Mouse (Mus musculus): ENCODE results near the gene Gm21119. TPM values are rescaled to one million over a fixed set of nuclear protein-coding genes. Genes with fewer than 3 reads are reported as not detected.
A peak's percentile ranks its signal among the peaks of the same experiment; 100 is the strongest.
"Not testable (repeated sequence)": the region's sequence is repeated elsewhere in the genome, so short reads cannot be mapped to it uniquely, and the experiment has no call there.

The Gm21119 gene
- polyA plus RNA-seq, 1 experiment from 2014 or later, result 0.06 TPM

- not testable (repeated sequence) for H3K9me3 ChIP-seq, H3K4me3 ChIP-seq, H3K27ac ChIP-seq, H3K9ac ChIP-seq, H3K27me3 ChIP-seq, H3K4me2 ChIP-seq, H3K4me1 ChIP-seq, H3K36me3 ChIP-seq
- 61% methylated on average over 10 of the region's 13 CpGs for WGBS
- peak; percentile 89 for ATAC-seq (ENCODE audit: insufficient number of reproducible peaks, low FRiP score, low TSS enrichment, low read depth)
Measured at GRCm38 (mm10) chr8:20596842-20597708, 17.6 kb upstream of the Gm21119 start.

- not testable (repeated sequence) for H3K27ac ChIP-seq
- ATAC-seq (ENCODE audit: insufficient number of reproducible peaks, low FRiP score, low TSS enrichment, low read depth), result peak; percentile 84
Measured at GRCm38 (mm10) chr8:20598300-20599170, 16.2 kb upstream of the Gm21119 start.

DNA sequence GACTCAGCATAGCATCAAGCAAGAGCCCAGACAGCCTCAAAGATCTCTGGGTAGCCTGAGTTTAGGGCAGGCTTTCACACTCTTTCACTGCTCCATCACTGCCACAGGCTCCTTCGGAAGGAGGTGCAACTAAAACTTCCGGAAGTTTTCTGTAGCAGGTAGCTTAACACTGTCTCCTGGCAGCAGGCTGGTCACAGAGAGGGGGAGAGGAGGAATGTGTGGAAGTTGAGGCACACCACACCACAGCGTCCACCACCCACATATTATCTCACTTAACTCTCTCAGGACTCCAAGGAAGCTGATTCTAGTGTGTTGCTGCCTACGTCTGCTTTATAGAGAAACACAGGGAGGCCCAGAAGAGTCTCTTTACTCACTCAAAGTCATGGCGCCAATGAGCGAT lies 15.4 kb upstream of the Gm21119 start:
- WGBS, result 82% methylated on average over 4 of the region's 6 CpGs
- ATAC-seq (ENCODE audit: insufficient number of reproducible peaks, low FRiP score, low TSS enrichment, low read depth); H3K9me3 ChIP-seq: not testable (repeated sequence)

More at GRCm38 (mm10) chr8:20598300-20599170, 16.2 kb upstream of the Gm21119 start:
- H3K27me3 ChIP-seq, H3K4me2 ChIP-seq, H3K36me3 ChIP-seq, H3K9ac ChIP-seq, H3K4me3 ChIP-seq, H3K9me3 ChIP-seq, H3K4me1 ChIP-seq: not testable (repeated sequence)
- 78% methylated on average over 8 of the region's 10 CpGs for WGBS

DNA sequence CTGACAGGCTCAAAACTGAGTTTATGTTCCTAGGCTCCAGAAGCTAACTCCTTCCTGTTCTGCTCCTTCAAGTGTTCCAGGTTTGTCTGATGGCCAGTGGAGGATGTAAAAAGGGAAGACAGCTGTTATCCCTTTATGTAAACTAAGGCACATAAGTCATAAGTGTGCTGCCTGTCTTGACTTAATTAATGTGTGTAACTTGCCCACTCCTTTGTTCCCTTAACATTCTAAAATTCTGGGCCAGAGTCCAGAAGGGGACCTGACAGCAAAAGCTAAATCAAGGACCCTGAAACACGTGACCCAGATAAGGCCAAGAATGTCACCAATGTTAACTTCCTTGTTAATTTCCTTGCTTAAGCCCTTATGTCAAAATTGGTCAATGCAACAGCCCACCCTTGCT lies 3.9 kb upstream of the Gm21119 start:
- ATAC-seq (ENCODE audit: insufficient number of reproducible peaks, low FRiP score, low TSS enrichment, low read depth), result not testable (repeated sequence)
- WGBS, result 42% methylated on average over 1 of the region's 1 CpGs

More for the DNA sequence above, 15.4 kb upstream of the Gm21119 start:
- not testable (repeated sequence) for H3K27me3 ChIP-seq, H3K27ac ChIP-seq, H3K4me1 ChIP-seq, H3K4me2 ChIP-seq, H3K9ac ChIP-seq, H3K4me3 ChIP-seq, H3K36me3 ChIP-seq

GRCm38 (mm10) chr8:20612721-20613120 lies 2.0 kb upstream of the Gm21119 start:
- not testable (repeated sequence) for H3K27ac ChIP-seq; ATAC-seq (ENCODE audit: insufficient number of reproducible peaks, low FRiP score, low TSS enrichment, low read depth); H3K27me3 ChIP-seq; H3K9me3 ChIP-seq; H3K4me2 ChIP-seq; H3K36me3 ChIP-seq; H3K4me1 ChIP-seq; H3K4me3 ChIP-seq; H3K9ac ChIP-seq

More for the DNA sequence above, 3.9 kb upstream of the Gm21119 start:
- H3K4me1 ChIP-seq, H3K4me3 ChIP-seq, H3K27ac ChIP-seq, H3K4me2 ChIP-seq, H3K9ac ChIP-seq, H3K27me3 ChIP-seq, H3K36me3 ChIP-seq, H3K9me3 ChIP-seq: not testable (repeated sequence)

DNA sequence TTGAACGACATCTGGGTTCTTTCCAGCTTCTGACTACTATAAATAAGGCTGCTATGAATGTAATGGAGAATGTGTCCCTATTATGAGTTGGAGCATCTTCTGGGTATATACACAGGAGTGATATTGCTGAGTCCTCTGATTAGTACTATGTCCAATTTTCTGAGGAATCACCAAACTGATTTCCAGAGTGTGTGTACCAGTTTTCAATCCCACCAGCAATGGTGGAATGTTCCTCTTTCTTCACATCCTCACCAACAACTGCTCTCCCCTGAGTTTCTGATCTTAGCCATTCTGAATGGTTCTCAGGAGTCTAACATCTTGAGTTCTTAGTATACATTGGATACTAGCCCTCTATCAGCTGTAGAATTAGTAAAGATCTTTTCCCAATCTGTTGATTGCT lies 16.0 kb downstream of the Gm21119 start:
- not testable (repeated sequence) for H3K27me3 ChIP-seq; H3K36me3 ChIP-seq; H3K9ac ChIP-seq; H3K4me1 ChIP-seq; H3K9me3 ChIP-seq; H3K4me2 ChIP-seq; H3K4me3 ChIP-seq; ATAC-seq (ENCODE audit: insufficient number of reproducible peaks, low FRiP score, low TSS enrichment, low read depth); H3K27ac ChIP-seq
- WGBS, result 41% methylated on average over 1 of the region's 1 CpGs

DNA sequence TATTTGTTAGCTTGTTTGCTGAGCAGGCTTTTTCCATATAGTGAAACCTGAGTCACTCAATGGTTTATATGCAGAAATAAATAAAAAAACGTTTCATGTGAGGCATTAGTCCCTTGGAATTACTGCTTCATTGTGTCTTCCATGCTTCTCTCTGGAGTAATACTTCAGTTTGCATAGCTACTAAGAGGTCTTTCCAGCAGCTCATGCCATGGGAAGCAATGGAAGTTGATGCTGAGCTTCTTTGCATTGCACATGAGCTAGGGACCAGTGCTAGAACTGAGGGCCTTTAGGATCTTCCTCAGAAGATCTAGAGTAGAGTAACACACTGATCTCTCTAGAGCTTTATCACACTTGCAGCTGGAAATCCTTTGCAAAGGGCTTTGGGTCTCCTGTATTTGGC lies 23.2 kb downstream of the Gm21119 start:
- WGBS, result 24% methylated on average over 1 of the region's 1 CpGs

GRCm38 (mm10) chr8:20643536-20643935 lies 28.8 kb downstream of the Gm21119 start:
- H3K36me3 ChIP-seq; H3K9me3 ChIP-seq; H3K9ac ChIP-seq; ATAC-seq (ENCODE audit: insufficient number of reproducible peaks, low FRiP score, low TSS enrichment, low read depth); H3K4me2 ChIP-seq; H3K4me1 ChIP-seq; H3K4me3 ChIP-seq; H3K27me3 ChIP-seq; H3K27ac ChIP-seq: not testable (repeated sequence)
- WGBS, result 60% methylated on average over 1 of the region's 1 CpGs

More for the DNA sequence above, 23.2 kb downstream of the Gm21119 start:
- H3K9me3 ChIP-seq; ATAC-seq (ENCODE audit: insufficient number of reproducible peaks, low FRiP score, low TSS enrichment, low read depth); H3K9ac ChIP-seq; H3K27ac ChIP-seq; H3K4me1 ChIP-seq; H3K27me3 ChIP-seq; H3K4me3 ChIP-seq; H3K36me3 ChIP-seq; H3K4me2 ChIP-seq: not testable (repeated sequence)

DNA sequence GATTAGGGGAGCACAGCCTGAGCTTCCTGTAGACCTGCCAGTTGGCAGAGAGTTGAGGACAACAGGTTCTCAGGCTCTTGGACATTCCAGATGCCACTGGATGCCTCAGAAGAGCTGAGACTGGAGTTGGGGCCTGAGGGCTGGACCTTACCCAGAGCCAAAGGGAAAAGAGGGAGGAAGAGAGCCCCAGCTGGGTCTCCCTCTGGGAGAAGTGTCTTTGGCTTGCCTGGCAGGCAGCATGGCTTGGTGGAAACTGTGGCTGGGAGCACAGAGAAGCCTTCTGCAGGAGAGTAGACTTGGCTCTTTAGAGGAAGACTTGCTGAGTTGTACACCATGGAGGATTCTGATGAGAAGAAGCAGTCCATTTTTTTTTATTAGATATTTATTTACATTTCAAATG lies 38.3 kb downstream of the Gm21119 start:
- not testable (repeated sequence) for H3K4me1 ChIP-seq; ATAC-seq (ENCODE audit: insufficient number of reproducible peaks, low FRiP score, low TSS enrichment, low read depth); H3K4me2 ChIP-seq; H3K27me3 ChIP-seq; H3K27ac ChIP-seq; H3K36me3 ChIP-seq; H3K9ac ChIP-seq; H3K4me3 ChIP-seq; H3K9me3 ChIP-seq

- ATAC-seq (ENCODE audit: insufficient number of reproducible peaks, low FRiP score, low TSS enrichment, low read depth); H3K9ac ChIP-seq; H3K4me2 ChIP-seq: not testable (repeated sequence)
Measured at GRCm38 (mm10) chr8:20678418-20678817, 63.7 kb downstream of the Gm21119 start.

More at GRCm38 (mm10) chr8:20678418-20678817, 63.7 kb downstream of the Gm21119 start:
- H3K9me3 ChIP-seq, H3K36me3 ChIP-seq, H3K4me1 ChIP-seq, H3K27ac ChIP-seq, H3K4me3 ChIP-seq, H3K27me3 ChIP-seq: not testable (repeated sequence)
